Mouse (Mus musculus): Measurements from ENCODE around the gene Taok3.
A peak's percentile ranks its signal among the peaks of the same experiment; 100 is the strongest.

DNA sequence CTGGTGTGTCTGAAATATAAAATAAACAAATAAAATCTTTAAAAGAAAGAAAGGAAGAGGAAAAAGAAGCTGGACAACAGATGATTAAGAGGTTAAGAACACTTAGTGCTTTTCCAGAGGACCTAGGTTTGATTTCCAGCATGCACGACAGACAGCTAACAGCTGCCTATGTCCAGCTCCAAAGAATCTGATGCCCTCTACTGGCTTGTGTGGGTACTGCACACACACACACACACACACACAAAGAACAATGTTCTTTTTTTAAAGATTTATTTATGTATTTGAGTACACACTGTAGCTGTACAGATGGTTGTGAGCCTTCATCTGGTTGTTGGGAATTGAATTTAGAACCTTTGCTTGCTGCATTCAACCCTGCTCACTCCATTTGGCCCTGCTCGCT lies 170.2 kb downstream of the Taok3 start:
- TF ChIP-seq MAX (IDR thresholded peaks at IDR 0.05; ENCODE audit: low read length): no peak
- no peak for TF ChIP-seq ZC3H11A (IDR thresholded peaks at IDR 0.05; ENCODE audit: low read depth, low read length)
- no peak for TF ChIP-seq GABPA (IDR thresholded peaks at IDR 0.05; ENCODE audit: low read depth, low read length)
- peak; percentile 37 to 50 (median 44); a peak in 5 of 6 replicates for TF ChIP-seq CTCF (IDR thresholded peaks at IDR 0.05 in 2 of 3, conservative IDR thresholded peaks at IDR 0.05 in 1 of 3; ENCODE audit: control insufficient read depth in 1 of 3, insufficient read depth in 1 of 3, low read depth in 2 of 3, low read length in 3 of 3, poor library complexity in 1 of 3, severe bottlenecking in 1 of 3)
- no peak for TF ChIP-seq MAFK (IDR thresholded peaks at IDR 0.05; ENCODE audit: borderline replicate concordance, low read depth, low read length)
- TF ChIP-seq ELF1 (IDR thresholded peaks at IDR 0.05; ENCODE audit: low read depth, low read length): no peak
- no peak for TF ChIP-seq POLR2A (IDR thresholded peaks at IDR 0.05; ENCODE audit: control insufficient read depth in 1 of 2, insufficient read depth in 1 of 2, low read depth in 1 of 2, low read length in 2 of 2, poor library complexity in 1 of 2)
- no peak for TF ChIP-seq TCF12 (IDR thresholded peaks at IDR 0.05; ENCODE audit: low read depth, low read length)
- TF ChIP-seq NELFE (IDR thresholded peaks at IDR 0.05; ENCODE audit: low read depth, low read length): no peak
- no peak for TF ChIP-seq USF1 (IDR thresholded peaks at IDR 0.05; ENCODE audit: low read depth, low read length)
- no peak for TF ChIP-seq JUND (IDR thresholded peaks at IDR 0.05; ENCODE audit: low read depth, low read length)
- no peak for TF ChIP-seq POLR2AphosphoS2 (IDR thresholded peaks at IDR 0.05; ENCODE audit: low read length)
- no peak for TF ChIP-seq MYC (IDR thresholded peaks at IDR 0.05; ENCODE audit: low read depth, low read length)
